Mouse (Mus musculus) c-Kit-positive CD71-positive TER-119-negative erythroid progenitor cells, embryonic 14.5 days (primary cell): ENCODE results near the gene Tbxa2r.

ENCODE experiments used
- DNase-seq: peaks from one replicate; pipeline ENCODE4 v3.0.0-alpha.2; 2013; ENCODE audit warnings: low read depth

The Tbxa2r gene

GRCm38 (mm10) chr10:81328386-81328785 lies at the start of gene Tbxa2r:
Tbxa2r (plus strand) TSS chr10:81328731.
- no peak for DNase-seq

DNA sequence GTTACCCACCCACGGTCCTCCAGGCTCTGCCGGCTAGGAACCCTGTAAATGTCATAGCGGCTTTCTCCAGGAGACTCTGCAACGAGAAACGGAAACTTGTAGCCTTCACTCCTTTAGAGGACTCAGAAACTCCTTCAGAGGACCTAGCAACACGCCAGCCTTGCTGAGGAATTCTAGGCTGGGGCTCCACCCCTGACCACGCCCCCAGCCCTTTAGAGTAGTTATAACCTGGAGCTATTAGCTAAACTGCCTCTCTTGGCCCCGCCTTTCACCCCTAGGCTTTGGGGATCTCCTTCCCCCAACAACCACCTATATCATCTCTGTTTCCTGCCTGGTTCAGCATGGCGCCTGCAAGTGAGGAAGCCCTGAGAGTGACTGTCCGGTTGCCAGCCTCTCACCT lies 49.0 kb upstream of the Tbxa2r start:
- DNase-seq: no peak

DNA sequence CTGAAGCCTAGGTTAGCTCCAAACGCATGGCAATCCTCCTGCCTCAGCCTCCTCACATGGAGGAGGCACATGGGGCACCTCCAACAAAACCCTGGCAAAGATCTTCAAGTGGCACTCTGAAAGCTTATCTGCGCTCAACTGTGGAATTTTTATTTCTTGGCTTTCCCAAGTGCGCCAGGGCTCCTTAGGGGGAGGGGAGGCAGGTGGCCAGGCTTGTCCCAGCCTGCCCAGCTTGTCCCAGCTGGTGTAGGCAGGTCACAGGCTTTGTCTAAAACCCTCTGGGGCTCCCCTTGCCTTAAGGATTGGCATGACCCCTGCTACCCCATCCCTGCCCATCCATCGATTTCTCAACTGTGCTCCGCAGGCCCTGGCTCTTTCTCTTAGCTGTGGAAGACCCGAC lies 44.3 kb upstream of the Tbxa2r start:
- DNase-seq: no peak

DNA sequence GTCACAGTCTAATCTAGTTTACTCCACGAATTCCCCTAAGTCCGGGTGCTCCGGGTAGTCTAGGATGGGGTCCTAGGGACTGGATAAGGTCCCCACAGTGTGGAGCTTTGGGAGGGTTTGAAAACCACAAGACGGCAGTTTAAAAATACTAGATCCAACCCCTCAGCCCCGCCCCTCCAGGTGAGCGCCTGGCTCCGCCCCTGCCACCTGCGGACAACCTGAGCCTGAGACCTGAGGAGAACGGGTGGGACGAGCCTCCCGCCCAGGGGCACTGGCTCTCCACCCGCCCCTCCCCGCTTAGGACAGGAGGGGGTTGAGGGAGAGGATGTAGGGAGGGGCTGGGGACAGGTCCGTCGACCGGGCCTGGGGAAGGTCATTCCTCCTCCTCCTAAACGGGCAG lies 43.8 kb upstream of the Tbxa2r start:
- DNase-seq: no peak

- peak; percentile 88 for DNase-seq
These were observed 42.7 kb upstream of the Tbxa2r start for GRCm38 (mm10) chr10:81285694-81286450.

DNA sequence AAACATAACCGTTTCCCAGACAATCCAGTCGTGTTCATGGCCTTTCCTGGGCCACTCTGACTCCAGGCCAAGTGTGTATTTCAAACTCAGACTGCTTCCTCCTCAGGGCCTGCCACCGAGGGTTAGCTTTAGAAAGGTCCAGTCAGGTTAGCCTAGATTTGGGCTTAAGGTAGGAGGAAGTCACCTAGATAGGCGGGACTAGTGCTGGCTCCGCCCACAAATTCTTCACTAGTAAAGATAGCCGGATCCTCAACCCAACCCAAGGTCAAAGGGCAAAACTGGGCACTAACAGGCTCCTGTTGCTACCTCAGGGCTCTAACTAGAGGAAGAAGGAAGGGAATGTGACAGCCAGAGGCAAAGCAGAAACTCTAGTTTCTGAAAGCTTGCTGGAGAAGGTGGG lies 41.9 kb upstream of the Tbxa2r start:
- no peak for DNase-seq

- DNase-seq: peak; percentile 76
These were observed 40.9 kb upstream of the Tbxa2r start for GRCm38 (mm10) chr10:81287513-81288157.

- DNase-seq: peak; percentile 43
These were observed 39.9 kb upstream of the Tbxa2r start for GRCm38 (mm10) chr10:81288601-81289000.

GRCm38 (mm10) chr10:81289278-81289677 lies 39.3 kb upstream of the Tbxa2r start:
- peak; percentile 47 for DNase-seq

- DNase-seq: no peak
These were observed 38.7 kb upstream of the Tbxa2r start for GRCm38 (mm10) chr10:81289811-81290210.

DNA sequence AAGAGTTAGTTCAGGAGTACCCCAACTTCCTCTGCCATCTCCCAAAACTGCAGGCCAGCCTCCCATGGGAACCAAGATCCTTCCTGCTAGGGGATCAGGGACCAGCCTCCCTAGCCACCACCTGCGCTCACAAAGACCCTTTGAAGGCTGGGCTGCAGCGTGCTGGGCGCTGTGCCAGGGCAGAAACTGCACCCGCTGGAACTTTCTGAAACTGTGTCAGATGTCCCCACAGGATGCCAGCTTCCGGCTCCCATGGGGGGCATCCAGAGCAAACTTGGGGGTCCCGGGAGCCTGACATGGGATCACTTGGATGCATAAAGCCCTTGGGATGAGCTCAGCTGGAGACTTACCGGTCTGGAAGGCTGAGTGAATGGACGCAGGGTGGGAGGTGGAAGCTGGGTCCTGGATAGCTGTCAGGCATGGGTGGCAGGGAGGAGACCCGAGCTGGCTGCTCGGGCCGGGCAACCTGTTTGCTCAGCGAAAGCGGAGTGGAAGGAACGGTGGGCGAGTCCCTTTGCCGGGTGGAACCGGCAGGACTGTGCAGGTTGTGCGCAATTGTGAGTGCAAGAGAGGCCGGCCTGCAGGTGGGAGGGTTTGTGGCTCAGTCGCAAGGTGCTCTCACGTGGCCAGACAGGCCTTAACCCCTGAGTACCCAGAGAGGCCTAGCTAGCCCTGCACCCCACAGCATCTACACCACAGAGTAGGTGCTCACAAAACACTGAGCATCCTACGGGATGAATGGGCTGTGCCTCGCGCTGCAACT lies 37.7 kb upstream of the Tbxa2r start:
- DNase-seq: no peak

GRCm38 (mm10) chr10:81291511-81292104 lies 36.9 kb upstream of the Tbxa2r start, which contains the start of gene Tjp3:
Tjp3 (minus strand) TSS chr10:81291581.
- DNase-seq: no peak

DNA sequence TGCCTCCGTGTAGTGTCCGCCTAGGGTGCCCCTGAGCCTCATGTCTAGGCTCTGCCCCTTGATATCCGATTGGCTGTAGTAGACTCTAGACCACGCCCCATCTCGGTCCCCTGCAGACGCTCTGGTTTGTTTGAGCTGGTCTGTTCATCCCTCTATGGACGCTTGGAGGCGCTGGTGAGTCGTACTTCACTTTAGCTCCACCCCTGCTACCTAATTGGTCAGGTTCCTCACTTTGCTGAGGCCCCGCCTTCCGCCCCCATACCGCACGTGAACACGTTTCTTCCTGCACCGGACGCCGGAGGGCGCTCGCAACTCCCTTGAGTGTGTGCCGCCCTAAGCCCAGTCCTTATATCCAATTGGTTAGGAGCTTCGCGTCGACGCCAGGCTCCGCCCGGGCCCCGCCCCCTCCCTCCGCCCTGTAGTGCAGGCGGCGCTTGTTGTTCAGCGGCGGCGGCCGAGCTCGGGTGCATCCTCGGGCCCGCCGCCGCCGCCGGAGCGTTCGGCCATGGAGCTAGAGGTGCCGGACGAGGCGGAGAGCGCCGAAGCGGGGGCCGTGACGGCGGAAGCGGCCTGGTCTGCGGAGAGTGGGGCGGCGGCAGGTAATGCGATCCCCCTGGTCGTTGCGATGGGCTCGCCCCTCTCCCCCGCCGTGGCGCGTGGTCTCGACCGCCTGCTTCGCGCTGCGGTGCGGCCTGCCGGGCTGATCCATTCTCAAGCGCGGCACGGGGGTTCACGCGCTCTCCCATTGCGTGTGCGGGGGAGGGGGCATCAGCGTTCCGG lies 35.8 kb upstream of the Tbxa2r start, which contains the start of gene Pip5k1c:
Gene Pip5k1c, plus strand, starts transcription at position 410 of the 780 bp plus-strand sequence.
- DNase-seq: peak; percentile 100

DNA sequence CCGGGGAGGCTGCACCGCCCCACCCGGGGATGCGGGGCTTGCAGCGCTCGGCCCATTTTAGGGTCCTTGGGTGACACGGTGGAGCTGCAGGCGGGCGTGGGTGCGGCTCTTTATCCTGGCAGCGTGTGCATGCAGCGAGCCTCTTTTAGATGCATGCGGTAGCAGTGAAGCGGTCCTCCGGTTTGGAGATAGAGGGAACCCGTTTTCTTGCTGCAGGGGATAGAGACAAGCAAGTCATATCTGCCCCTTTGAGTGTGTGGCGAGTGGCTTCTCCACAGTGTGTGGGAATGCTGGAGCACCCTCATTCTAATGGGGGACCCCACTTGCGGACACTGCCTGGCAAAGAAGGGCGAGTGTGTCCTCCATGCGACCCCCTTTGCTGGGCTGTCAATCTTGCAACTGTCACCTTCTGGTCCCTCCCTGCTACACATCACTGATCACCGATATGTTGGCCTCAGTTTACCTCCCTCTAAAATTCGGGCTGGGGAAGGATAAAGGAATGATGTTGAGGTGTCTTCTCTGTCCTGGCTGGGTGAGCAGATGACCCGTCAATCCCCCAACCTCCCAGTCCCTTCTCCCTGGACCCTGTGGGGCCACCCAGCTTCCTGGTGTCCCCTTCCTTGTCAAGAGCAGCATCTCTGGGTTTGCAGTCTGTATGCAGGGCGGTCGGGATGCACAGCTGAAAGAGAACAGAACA lies 35.0 kb upstream of the Tbxa2r start:
- peak; percentile 48 for DNase-seq

DNA sequence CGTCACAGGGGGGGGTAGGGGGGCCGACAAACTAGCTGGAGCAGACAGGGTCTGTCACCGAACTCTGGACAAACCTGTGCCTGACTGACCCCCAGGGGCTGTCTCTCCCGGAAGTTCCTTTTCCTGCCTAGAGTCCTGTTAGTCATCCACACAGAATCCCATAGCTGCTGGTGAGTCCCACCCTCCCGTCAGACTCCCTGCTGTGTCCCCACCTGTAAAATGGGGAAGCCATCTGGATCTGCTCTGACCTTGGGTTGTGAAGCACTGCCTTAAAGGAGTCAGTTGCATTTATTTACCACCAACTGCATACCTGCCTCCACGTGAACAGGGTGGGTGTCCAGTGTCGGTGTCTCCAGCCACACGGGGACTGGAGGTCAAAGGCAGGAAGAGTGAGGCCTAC lies 34.1 kb upstream of the Tbxa2r start:
- DNase-seq: no peak

DNA sequence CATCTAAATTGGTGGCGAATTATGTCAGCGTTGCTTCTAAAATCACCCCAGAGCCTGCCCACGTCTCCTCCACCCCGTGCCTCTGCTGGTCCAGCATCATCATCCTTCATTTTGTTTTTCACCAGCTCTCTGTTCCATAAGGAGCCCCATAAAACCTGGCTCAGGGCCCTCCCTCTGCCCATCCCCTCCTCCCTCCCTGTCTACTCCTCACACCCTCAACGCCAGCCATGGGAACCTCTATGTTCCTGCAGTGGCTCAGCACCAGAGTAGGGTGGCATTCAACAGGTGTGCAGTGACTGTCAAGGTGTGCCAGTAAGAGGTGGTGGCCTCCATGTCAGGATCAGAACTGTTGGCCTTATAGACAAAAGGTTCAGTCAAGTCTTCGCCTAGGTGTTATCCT lies 33.3 kb upstream of the Tbxa2r start:
- no peak for DNase-seq

GRCm38 (mm10) chr10:81297246-81297645 lies 31.3 kb upstream of the Tbxa2r start:
- DNase-seq: no peak

- DNase-seq: no peak
These were observed 30.7 kb upstream of the Tbxa2r start for GRCm38 (mm10) chr10:81297845-81298244.

GRCm38 (mm10) chr10:81298369-81299100 lies 30.0 kb upstream of the Tbxa2r start:
- DNase-seq: no peak
